Mouse (Mus musculus): Measurements from ENCODE around the gene Tbc1d22a.

GRCm38 (mm10) chr15:86168941-86169816 lies 45.1 kb upstream of the Tbc1d22a start:
- TF ChIP-seq POLR2A (IDR thresholded peaks at IDR 0.05; ENCODE audit: control insufficient read depth, extremely low read depth, insufficient read depth, low read length, poor library complexity) (no peak), CTCF (IDR thresholded peaks at IDR 0.05; ENCODE audit: borderline replicate concordance, control insufficient read depth, extremely low read depth, insufficient read depth, low read length, poor library complexity) (no peak)

All from thymus, adult 2 months (tissue).